In genomic region chr8:4779254-4780055, GRCm38 (mm10) we compare ENCODE assay signal across 8 mouse cellular contexts. TPM values are rescaled to one million over a fixed set of nuclear protein-coding genes. Genes with fewer than 3 reads are reported as not detected.
DNase-seq lines count a peak whose midpoint lies in the region; ATAC-seq and TF ChIP-seq lines count a peak whose summit lies in the region.

Gene Shcbp1, minus strand, starts transcription at chr8:4779567.

- peak; percentile 100 for DNase-seq in 3T3-L1 (ENCODE audit: low read depth, low spot score)
- peak; percentile 67 to 84 for DNase-seq in adrenal gland, postnatal 4 days (ENCODE audit: low spot score in 2 of 2)
- peak; percentile 98 for DNase-seq in embryonic facial prominence, embryonic 14.5 days (ENCODE audit: low spot score)
- DNase-seq in heart, adult 2 months = peak; percentile 88 to 89
- DNase-seq in kidney, adult 8-10 months = peak; percentile 91 to 95
- DNase-seq in spleen, postnatal 10 days (ENCODE audit: low spot score in 2 of 2) = peak; percentile 84 to 96

- ATAC-seq in embryonic facial prominence, embryonic 14.5 days (ENCODE audit: low read depth) = peak; percentile 95
- ATAC-seq in limb, embryonic 13.5 days (ENCODE audit: low FRiP score, low read depth) = peak; percentile 96
- peak; percentile 99 for ATAC-seq in midbrain, embryonic 16.5 days

- peak within 1 kb of the TSS; percentile 78 for H3K4me2 ChIP-seq in embryonic facial prominence, embryonic 14.5 days (ENCODE audit: low read depth, low read length)
- H3K4me2 ChIP-seq in limb, embryonic 13.5 days (replicated peaks) = peak within 1 kb of the TSS; percentile 79
- peak within 1 kb of the TSS; percentile 93 for H3K4me2 ChIP-seq in midbrain, embryonic 16.5 days (ENCODE audit: low read length)

- intact Hi-C loops in heart, adult 2 months (cut with DNase I) = loop anchor here (2.0 to 5.0 kb wide), 2 partner anchors 103 to 167 kb away; partner anchors contain the start of gene Zfp958

- TF ChIP-seq CTCF in heart, adult 2 months (IDR thresholded peaks at IDR 0.05) = peak; percentile 87

- no peaks in the 10 kb centered on the region for H3K27me3 ChIP-seq in embryonic facial prominence, embryonic 14.5 days (replicated peaks; ENCODE audit: control insufficient read depth, insufficient read depth, low read length)
- no peaks in the 10 kb centered on the region for H3K27me3 ChIP-seq in heart, adult 2 months (ENCODE audit: control insufficient read depth, insufficient read depth, low read length)
- no peaks in the 10 kb centered on the region for H3K27me3 ChIP-seq in limb, embryonic 13.5 days
- H3K27me3 ChIP-seq in midbrain, embryonic 16.5 days (ENCODE audit: control insufficient read depth, insufficient read depth, low read depth, low read length) = no peaks in the 10 kb centered on the region

- 4% methylated on average over 29 of the region's 29 CpGs for WGBS in embryonic facial prominence, embryonic 14.5 days
- WGBS in heart, adult 2 months = 4% methylated on average over 29 of the region's 29 CpGs
- 6% methylated on average over 29 of the region's 29 CpGs for WGBS in limb, embryonic 13.5 days
- 5% methylated on average over 29 of the region's 29 CpGs for WGBS in midbrain, embryonic 16.5 days

- no peak for TF ChIP-seq POLR2A in heart, adult 2 months (IDR thresholded peaks at IDR 0.05; ENCODE audit: insufficient read depth, low read depth, low read length)

- H3K4me3 ChIP-seq in embryonic facial prominence, embryonic 14.5 days (ENCODE audit: low read depth, low read length) = peak within 1 kb of the TSS; percentile 77
- peak within 1 kb of the TSS; percentile 66 for H3K4me3 ChIP-seq in heart, adult 2 months
- H3K4me3 ChIP-seq in limb, embryonic 13.5 days = peak within 1 kb of the TSS; percentile 82
- H3K4me3 ChIP-seq in midbrain, embryonic 16.5 days (ENCODE audit: low read depth, low read length) = peak within 1 kb of the TSS; percentile 63

- TF ChIP-seq EP300 in heart, adult 2 months (IDR thresholded peaks at IDR 0.05; ENCODE audit: insufficient read depth, low read depth, low read length) = 0 out of 2 replicates have a peak, but pooled peaks have one; percentile 65

- 0 out of 2 replicates have a peak, but pooled peaks cover 4% of the 10 kb centered on the region for H3K4me1 ChIP-seq in embryonic facial prominence, embryonic 14.5 days (ENCODE audit: control insufficient read depth, insufficient read depth, low read length)
- H3K4me1 ChIP-seq in heart, adult 2 months (ENCODE audit: control insufficient read depth, insufficient read depth, low read length) = no peaks in the 10 kb centered on the region
- peaks cover 14% of the 10 kb centered on the region for H3K4me1 ChIP-seq in limb, embryonic 13.5 days
- peaks cover 6% of the 10 kb centered on the region for H3K4me1 ChIP-seq in midbrain, embryonic 16.5 days (ENCODE audit: control insufficient read depth, insufficient read depth, low read length)

- H3K27ac ChIP-seq in embryonic facial prominence, embryonic 14.5 days (replicated peaks; ENCODE audit: low read depth, low read length) = no peak within 1 kb of the TSS
- H3K27ac ChIP-seq in heart, adult 2 months = no peak within 1 kb of the TSS
- no peak within 1 kb of the TSS for H3K27ac ChIP-seq in limb, embryonic 13.5 days
- no peak within 1 kb of the TSS for H3K27ac ChIP-seq in midbrain, embryonic 16.5 days (ENCODE audit: low read length)

- H3K79me2 ChIP-seq in heart, adult 2 months (replicated peaks; ENCODE audit: control insufficient read depth, insufficient read depth, low read length) = 0 out of 2 replicates have a peak, but pooled peaks cover 2% of the 10 kb centered on the region

- H3K9me3 ChIP-seq in embryonic facial prominence, embryonic 14.5 days (ENCODE audit: control insufficient read depth, low read length) = no peaks in the 10 kb centered on the region
- no peaks in the 10 kb centered on the region for H3K9me3 ChIP-seq in limb, embryonic 13.5 days
- H3K9me3 ChIP-seq in midbrain, embryonic 16.5 days (replicated peaks; ENCODE audit: control insufficient read depth, low read length, poor library complexity, severe bottlenecking) = no peaks in the 10 kb centered on the region

- H3K9ac ChIP-seq in embryonic facial prominence, embryonic 14.5 days (ENCODE audit: low read depth, low read length) = peak within 1 kb of the TSS; percentile 78
- peak within 1 kb of the TSS; percentile 55 for H3K9ac ChIP-seq in heart, adult 2 months (ENCODE audit: low read depth, low read length)
- peak within 1 kb of the TSS; percentile 76 for H3K9ac ChIP-seq in limb, embryonic 13.5 days
- peak within 1 kb of the TSS; percentile 55 for H3K9ac ChIP-seq in midbrain, embryonic 16.5 days (ENCODE audit: low read depth, low read length)

- no peaks in the 10 kb centered on the region for H3K36me3 ChIP-seq in embryonic facial prominence, embryonic 14.5 days (ENCODE audit: control insufficient read depth, insufficient read depth, low read length)
- H3K36me3 ChIP-seq in heart, adult 2 months (ENCODE audit: control insufficient read depth, insufficient read depth, low read length) = no peaks in the 10 kb centered on the region
- H3K36me3 ChIP-seq in limb, embryonic 13.5 days = peaks cover 12% of the 10 kb centered on the region
- no peaks in the 10 kb centered on the region for H3K36me3 ChIP-seq in midbrain, embryonic 16.5 days (ENCODE audit: control insufficient read depth, insufficient read depth, low read length)

RNA-seq across cellular contexts. Expression of gene Shcbp1, which starts in this region (rescaled TPM):
- total RNA-seq in adrenal gland, postnatal 4 days (2021) = 10 to 100 TPM; 11.1 to 13.2 TPM
- polyA plus RNA-seq in embryonic facial prominence, embryonic 14.5 days (2014; fragmentation: Nextera tagmentation; extraction: Ambion mirVana) = 46.6 and 58.2 TPM in 2 replicates
- under 1 TPM; 0.44 to 0.64 TPM for total RNA-seq in heart, adult 2 months (2021)
- polyA plus RNA-seq in heart, adult 2 months (2012; rRNA removed) = 0.18 and 0.47 TPM in 2 replicates
- 72.4 and 74.9 TPM in 2 replicates for polyA plus RNA-seq in limb, embryonic 13.5 days (2015; fragmentation: Nextera tagmentation; extraction: Ambion mirVana)
- polyA plus RNA-seq in midbrain, embryonic 16.5 days (2015; fragmentation: Nextera tagmentation; extraction: Ambion mirVana) = 5.5 and 7.4 TPM in 2 replicates

Comparison
In these comparisons a context has a peak if more than half of its experiments do, and no peak if none do; other contexts are left out.
1. RNA of gene Shcbp1 (total RNA-seq): 11.1 to 13.2 TPM in adrenal gland, postnatal 4 days; 0.44 to 0.64 TPM in heart, adult 2 months; every median in the first group is over 4 times any median in the second.
2. Peak in DNase-seq, H3K4me3 ChIP-seq and H3K9ac ChIP-seq in heart, adult 2 months; RNA of the gene not detected or under 1 TPM.
3. Peak in every context shown above with its lines, with median percentiles within 50 percentile points of each other: DNase-seq, ATAC-seq, H3K4me2 ChIP-seq, H3K4me3 ChIP-seq and H3K9ac ChIP-seq.